Mouse (Mus musculus) embryo, embryonic 11 days (tissue): Measurements from ENCODE around the gene Ushbp1.
A peak's percentile ranks its signal among the peaks of the same experiment; 100 is the strongest.
"Not testable (repeated sequence)": the region's sequence is repeated elsewhere in the genome, so short reads cannot be mapped to it uniquely, and the experiment has no call there.

ENCODE experiments used
- DNase-seq: peaks from one replicate; pipeline ENCODE4 v3.0.0-alpha.2; 2015

Ushbp1 gene

DNA sequence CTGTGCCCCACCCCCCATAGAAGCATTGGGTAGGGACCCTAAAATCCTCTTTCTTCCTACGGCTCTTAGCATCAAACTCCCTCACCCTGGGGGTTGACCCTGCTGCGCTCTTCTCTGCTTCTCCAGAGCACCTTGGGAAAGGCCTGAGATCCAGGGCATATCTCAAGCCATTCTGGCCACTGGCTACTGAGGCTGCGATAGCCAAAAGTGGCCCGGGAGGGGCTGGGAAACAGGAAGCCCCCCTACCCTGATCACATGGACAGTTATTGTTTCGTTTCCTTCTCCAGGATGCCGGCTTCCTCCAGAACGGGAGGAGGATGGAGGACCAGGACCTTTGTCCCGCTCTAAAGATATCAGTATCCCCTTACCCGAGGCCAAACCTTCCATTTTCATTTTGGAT lies at the start of gene Ushbp1:
Gene Ushbp1 (minus strand): TSS at position 174 of the 400 bp plus-strand sequence.
- DNase-seq: no peak

DNA sequence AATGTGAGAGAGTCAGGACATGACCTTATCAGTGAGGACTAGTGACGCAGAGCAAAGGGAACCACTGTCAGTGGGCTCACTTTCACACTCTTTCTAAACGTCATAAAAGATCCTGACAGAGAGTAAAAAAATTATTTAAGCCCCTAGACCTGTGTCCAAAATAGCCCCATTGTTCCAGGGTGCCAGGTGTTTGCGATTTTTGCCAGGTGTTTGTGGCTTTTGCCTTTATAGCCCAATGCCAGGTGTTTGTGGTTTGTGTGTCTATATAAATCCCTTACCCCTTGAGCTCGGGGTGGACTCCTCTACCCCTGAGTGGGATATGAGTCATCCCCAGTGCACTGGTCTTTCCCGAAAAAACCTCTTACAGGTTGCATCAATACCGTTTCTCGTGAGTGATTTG lies 49.5 kb upstream of the Ushbp1 start:
- DNase-seq: no peak

DNA sequence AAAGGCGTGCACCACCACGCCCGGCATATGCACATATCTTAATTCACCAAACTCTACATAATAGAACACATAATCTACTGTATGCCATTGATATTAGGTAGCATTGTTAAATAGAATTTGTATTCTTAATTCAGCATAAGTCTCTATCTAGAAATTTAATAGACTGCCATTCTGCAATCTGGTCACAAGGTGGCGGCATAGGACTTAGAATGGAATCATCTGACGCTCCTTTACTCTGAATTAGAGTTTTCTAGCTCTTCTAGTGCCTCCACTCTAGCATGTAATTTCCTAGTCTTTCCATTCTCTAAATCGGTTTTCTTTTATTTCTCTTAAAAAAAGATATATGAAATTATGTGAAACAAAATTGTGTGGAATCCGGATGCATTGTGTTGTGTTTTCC lies 45.8 kb upstream of the Ushbp1 start:
- DNase-seq: peak; percentile 73

DNA sequence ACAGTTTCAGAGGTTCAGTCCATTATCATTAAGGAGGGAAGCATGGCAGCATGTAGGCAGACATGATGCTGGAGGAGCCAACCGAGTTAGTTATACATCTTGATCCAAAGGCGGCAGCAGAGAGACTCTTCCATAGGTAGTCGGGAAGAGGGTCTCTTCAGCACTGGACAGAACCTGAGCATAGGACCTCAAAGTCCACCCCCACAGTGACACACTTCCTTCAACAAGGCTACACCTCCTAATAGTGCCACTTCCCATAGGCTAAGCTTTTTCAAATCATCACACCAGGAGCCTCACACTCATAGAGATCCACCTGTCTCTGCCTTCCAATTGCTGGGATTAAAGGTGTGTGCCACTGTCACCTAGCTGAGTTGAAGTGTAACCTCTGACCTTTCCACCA lies 41.4 kb upstream of the Ushbp1 start:
- DNase-seq: no peak

DNA sequence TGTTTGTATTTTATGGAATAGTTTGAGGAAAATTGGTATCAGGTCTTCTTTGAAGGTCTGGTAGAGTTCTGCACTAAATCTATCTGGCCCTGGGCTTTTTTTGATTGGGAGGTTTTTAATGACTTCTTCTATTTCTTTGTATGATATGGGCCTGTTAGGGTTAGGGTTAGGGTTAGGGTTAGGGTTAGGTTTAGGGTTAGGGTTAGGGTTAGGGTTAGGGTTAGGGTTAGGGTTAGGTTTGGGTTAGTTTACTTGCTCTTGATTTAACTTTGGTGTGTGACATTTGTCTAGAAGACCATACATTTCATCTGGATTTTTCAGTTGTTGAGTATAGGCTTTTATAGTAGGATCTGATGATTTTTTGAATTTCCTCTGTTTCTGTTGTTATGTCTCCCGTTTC lies 37.3 kb upstream of the Ushbp1 start:
- DNase-seq: not testable (repeated sequence)

DNA sequence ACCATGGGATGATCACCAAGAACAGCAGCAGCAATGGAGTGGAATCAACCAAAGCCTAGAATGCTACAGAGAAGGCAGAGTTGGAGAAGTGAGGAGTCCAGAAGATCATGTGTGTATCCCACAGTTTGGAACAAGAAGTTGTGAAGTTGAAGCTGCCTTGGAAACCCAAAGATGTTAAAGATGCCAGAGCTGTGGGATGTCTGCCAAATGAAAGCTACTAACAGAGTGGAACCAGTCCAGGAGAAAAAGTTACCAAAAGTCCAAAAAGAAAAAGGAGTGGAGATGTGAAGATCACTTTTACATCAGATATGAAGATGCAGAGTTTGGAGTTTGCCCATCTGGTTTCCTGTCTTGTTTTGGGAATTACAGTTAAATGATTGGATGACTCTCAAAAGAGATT lies 26.5 kb upstream of the Ushbp1 start:
- DNase-seq: no peak

DNA sequence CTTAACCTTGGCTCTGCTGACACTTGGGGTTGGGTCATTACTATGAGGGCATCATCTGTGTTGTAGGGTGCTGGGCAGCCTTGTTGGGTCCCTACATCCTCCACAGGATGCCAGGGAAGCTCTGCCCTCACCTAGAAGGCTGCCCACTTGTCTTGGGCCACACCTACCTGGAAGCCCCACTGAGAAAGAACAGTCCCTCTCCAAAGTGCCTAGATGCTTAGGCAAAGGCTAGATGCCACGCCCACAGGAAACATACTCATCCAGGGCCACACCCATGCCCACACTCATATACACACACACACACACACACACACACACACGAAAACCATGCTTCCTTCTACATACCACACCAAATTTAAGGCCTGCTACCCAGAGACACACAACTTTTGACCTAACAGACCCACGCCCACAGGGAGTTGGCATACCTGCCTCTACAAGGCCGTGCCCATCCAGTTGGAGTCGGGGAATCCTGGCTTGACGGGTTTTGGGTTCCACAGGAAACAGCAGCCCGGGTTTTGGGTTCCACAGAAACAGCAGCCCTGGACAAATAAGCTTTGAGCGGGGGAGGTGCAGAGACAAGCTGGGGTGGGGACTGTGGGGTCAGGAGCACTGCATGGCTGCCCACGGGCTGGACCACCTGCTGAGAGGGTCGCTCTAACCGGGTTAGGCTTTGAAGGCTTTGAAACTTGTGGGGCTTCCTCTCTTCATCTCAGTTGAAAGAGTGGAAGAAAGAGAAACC lies 16.1 kb upstream of the Ushbp1 start:
- no peak for DNase-seq

DNA sequence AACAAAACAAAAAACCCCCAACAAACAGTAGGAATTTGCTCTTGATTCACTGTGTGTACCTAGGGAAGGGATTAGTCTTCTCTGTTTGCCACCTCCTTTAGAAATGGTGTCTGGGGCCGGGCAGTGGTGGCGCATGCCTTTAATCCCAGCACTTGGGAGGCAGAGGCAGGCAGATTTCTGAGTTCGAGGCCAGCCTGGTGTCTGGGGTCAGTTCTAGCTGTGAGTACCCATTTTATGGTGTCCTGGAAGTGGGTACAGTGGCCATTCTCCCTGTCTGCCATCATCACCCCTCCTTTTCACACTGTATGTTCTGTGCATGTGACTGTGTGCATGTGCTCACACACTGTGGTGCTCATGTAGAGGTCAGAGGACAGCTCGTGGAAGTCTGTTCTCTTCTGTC lies 12.6 kb upstream of the Ushbp1 start:
- DNase-seq: no peak

DNA sequence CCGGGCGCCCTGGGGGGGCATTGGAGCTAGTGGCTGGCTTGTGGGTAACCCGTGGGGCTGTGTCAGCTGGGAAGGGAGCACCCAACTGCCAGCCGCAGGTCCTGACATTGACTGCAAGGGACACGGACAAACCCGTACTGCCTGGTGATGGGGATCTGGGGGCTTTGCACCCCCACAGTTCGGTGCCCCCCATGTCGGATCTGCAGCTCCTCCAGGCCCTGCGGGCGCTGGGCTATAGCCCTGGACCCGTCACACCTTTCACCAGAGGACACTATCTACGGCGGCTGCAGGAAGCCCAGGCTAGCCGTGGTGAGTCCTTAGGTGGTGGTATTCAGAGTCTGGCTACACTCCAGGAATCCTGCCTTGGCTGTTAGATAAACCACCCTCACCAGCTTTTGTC lies 11.8 kb upstream of the Ushbp1 start:
- no peak for DNase-seq

DNA sequence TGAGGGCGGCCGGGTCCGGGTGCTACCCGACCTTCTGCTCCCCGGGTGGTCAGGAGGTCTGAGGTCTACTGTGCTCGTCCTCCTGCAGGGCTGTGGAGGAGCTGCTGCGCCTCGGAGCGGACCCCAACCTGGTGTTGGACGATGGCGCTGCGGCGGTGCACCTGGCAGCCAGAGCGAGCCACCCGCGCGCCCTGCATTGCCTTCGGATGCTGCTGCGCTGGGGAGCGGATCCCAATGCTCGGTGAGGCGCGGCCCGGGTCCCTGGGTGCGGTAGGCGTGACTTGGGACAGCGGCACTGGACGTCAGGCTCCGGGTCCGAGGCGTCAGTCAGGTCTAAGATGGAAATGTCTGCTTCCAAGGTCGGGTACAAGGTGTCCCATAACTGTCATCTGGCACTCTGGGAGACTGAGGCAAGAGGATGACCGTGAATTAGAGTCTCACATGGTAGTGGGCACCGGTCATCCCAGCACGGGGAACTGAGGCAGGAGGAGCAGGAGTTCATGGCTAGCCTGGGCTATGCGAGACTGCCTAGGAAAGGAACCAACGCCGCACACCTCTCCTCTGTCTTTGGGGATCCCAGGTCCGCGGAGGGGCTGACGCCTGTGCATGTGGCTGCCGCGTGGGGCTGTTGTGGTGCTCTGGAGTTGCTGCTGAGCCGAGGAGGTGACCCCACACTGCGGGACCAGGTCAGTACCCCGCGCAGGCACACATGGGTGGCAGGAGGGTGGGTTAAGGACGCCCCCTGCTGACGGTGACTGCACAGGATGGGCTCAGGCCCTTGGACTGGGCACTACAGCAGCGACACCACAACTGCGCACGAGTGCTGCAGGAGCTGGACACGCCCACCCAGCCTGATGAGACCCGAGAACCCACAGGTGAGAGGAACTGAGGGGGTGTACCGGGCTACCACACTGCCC lies 10.8 kb upstream of the Ushbp1 start:
- peak; percentile 86 for DNase-seq

DNA sequence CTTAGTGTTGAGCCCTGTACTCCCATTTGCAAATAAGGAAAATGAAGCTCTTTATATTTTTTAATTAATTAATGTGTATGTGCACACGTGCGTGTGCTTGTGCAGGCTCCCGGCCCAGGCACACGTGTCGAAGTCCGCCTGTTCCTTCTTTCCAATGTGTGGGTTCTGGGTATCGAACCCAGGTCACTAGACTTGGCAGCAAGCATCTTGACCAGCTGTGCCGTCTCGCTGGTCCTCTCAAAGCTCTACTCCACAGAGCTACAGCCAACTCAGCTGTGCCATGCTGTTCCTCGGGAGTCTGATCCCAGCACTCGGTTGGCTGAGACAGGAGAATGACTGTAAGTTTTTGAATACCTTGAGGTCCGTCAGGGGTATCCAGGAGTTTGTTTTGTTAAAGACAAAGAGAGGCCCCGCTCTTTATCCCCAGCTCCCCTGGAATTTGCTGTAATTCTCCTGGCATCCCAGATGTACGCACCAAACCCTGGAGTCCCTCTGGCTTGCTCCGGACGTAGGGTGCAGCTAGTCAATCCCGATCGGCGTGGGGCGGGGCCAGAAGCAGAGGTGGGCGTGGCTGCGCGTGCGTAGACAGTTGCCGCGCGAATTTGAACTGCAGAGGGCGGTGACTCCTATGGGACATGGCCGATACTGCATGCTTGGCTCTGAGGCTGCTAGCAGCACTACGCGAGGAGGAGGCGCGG lies 9.9 kb upstream of the Ushbp1 start, which contains the start of gene Ankle1:
Gene Ankle1 (plus strand): TSS at position 610 of the 698 bp plus-strand sequence.
- peak; percentile 96 for DNase-seq

DNA sequence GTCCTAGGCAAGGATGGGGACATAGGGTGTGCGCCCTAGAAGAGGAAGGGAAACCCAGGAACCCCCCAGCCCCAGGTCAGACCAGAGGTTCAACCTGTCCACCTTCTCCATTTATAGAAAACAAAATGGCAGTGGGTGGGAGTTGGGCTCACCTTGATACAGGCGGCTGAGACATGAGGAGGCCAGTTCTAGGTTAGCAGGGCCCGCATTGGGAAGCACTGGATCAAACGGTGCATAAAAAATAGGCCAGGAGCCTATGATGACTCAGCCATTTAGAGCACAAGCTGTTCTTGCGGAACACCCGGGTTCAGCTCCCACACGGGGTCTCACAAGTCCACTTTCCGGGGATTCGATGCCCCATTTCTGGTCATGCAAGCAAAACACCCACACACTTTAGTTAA lies 9.3 kb upstream of the Ushbp1 start:
- peak; percentile 23 for DNase-seq

DNA sequence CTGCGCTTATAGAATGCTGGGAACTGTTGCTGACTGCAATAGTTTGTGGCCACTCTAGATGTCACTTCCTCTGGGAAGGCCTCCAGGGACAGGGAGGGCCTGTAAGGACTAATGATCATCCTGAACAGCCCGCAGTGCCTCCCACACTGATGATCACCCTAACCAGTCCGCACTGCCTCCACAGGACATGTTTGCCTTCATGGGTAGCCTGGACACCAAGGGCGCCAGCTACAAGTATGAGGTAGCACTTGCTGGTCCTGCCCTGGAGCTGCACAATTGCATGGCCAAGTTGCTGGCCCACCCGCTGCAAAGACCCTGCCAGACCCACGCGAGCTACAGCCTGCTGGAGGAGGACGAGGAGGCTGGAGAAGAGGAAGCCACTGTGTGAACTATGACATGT lies 8.4 kb upstream of the Ushbp1 start:
- no peak for DNase-seq

DNA sequence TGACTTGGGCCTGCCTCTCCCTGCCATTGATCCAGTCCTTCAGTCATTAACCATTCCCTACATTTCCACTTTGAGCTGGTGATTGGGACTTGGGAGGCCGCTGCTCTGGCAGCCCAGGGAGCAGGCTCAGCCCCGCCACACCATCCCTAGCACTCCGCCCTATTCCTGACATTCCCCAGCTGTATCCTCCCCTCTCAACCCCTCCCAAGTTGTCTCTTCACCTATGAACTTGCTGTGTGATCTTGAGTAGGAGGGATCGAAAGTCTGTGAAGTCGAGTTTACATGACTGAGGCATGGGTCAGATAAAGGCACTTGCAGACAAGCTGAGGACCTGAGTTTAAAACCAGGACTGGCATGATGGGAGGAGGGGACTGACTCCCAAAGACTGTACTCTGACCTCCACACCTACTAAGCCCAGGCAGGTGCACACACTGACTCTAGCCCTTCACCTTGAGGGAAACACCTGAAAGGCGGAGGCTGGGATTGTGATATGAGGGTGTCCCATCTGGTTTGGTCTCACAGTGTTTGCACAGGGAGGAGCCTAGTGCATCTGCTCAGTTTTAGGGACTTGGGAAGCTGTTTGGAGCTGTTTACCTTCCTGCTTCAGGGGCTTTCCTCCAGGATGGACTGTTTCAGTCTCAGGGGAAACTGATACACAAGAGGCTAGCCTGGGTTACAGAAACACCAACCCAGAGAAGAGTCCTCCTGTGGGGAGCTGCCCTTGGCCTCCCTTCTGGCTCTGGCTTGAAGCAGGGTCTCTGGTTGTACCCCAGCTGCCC lies 7.7 kb upstream of the Ushbp1 start:
- DNase-seq: no peak

DNA sequence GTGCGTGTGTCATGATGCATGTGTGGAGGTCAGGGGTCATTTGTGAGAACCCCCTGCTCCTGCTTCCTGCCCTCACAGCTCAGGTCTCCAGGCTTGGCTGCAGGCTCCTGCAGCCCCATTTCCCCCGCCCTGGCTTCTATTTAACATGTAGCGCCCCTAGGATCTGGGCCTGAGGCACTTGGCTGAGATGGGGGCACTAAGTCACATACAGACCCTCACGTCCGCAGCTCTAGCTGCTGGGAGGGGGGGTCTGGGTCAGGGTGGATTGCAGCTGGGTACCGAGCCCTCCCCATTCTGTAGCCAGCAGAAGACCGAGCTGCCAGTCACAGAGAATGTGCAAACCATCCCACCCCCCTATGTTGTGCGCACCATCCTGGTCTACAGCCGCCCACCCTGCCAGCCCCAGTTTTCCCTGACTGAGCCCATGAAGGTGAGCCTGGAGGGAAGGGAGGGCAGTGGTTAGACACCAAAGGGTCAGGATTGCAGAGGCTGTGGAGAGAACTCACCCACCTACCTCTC lies 6.9 kb upstream of the Ushbp1 start:
- DNase-seq: no peak

DNA sequence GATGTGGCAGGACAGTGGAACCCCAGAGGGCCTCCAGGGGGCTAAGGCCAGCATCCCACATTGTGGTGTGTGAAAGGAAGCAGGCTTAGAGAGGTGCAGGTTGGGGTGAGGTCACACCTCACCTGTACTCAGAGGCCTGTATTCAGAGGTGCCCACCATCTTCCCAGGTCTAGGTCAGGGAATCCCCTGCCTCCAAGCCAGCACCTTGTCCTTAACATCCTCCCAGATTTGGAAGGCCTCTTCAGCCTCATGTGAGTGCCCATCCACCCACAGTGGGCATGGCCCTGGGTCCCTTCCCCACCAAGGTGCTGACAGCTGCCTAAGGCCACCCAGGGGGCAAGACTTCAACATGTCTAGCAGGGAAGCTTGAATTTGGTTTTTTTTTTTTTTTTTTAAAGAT lies 5.9 kb upstream of the Ushbp1 start:
- DNase-seq: no peak

DNA sequence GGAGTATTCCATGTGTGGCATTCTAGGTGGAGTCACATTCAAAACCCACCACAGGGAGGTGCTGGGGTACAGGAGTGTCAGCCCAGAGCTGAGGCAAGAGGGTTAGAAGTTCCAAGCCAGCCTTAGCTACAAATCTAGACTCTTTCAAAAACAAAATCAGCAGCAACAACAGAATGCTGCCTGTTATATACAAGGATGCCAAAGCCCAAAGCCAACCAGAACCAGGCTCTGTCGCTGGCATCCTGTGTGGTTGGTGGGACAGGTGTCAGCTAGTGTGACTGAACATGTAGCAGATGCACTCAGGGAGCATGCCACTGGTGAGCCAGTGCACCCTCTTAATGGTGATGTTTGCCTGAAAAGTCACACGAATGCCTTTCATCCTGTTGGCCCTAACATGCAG lies 5.2 kb upstream of the Ushbp1 start:
- DNase-seq: no peak

DNA sequence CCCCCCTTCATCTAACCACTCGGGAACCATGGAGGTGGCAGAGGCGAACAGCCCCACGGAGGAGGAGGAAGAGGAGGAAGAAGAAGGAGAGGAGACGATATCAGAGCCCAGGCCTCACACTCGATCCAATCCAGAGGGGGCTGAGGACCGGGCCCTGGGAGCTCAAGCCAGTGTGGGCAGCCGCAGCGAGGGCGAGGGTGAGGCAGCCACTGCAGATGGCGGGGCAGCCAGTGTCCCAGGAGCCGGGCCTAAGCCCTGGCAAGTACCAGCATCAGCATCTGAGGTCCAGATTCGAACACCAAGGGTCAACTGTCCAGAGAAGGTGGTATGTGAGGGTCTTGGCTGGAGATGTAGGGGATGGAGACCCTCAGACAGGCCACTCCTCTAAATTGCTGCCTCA lies 2.1 kb upstream of the Ushbp1 start:
- DNase-seq: no peak

DNA sequence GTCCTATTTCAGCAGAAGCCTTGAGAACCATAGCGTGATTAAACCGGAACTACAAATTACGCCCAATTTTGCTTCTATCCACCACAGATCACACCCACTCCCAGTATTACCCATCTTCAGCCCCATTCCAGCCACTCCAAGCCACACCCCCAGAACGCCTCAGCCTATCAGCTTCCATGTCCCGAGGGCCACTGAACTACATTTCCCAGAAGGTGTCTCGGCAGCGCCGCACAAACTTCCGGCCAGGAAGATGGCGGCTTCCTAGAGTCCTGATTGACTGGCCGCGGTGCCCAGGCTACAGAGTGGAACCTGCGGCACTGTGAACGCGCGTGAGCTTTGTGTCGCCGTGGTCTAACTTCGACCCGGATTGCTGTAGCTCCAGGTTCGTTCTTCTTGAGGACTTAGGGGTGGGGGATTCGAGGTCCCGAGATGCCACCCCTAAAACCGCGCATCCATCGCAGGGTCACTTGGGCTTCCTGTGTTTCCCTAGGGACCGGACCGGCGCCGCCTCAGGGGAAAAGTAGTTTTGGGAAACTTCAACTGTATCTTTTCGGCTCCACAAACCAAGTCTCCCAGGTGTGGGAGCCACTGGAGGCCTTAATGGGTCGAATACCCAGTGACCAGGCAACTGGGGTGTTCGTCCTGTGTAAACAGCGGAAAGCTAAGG lies 1.2 kb upstream of the Ushbp1 start, which contains the start of gene Babam1:
Gene Babam1 (plus strand): TSS at position 223 of the 667 bp plus-strand sequence.
- peak; percentile 96 for DNase-seq

DNA sequence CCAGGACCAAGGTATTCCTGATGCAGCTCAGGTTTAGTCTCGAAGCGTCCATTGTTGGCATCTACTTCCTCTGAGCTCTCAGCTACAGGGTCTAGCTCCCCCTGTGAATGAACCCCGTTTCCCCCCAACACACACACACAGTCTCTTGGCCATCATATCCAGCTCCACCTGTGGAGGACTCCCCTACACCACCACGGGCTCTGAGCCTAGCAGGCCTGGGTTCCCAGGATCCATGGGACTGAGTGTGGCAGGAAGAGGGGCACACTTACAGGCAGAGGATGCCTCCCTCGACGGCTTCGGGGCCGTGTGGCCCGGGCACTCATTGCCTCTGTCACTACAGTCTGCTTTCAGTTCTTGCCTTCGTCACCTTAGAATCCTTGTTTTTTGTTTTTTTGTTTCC lies 531 bp downstream of the Ushbp1 start:
- no peak for DNase-seq

DNA sequence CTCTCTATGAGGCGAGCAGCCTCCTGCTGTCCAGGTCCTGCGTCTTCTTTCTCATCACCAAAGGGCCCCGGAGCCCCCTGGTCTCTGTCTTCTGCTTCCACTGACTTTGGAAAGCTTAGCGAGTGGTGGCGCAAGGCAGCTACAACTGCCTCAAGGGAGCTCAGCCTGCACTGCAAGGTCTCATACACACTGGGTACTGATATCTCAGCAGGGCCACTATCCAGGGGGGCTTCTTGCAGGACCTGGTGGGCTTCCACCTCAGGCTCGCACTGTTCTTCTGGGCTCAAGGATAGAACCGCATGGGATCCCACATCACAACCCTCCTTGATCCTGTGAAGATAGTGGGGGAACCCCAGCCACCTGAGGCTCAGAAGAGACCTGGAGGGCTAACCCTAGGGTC lies 1.1 kb downstream of the Ushbp1 start:
- DNase-seq: no peak

DNA sequence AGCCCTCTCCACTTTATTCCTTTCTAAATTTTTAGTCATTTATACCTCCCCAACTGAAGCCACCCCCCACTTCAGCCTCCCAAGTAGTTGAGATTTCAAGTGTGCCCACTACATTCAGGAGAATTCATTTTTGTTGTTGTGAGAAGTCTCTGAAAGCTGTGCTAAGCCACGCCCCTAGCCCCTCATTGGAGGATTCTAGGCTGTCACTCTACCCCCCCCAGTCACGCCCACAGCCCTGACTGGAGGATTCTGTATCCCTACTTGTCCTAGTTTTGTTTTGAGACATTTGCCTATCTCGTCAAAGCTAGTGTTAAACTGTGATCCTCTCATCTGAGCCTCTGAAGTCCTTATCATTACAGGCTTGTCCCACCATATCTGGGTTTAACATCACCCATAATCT lies 2.7 kb downstream of the Ushbp1 start:
- peak; percentile 76 for DNase-seq
